Mouse (Mus musculus) embryonic facial prominence, embryonic 13.5 days (tissue): ENCODE measurements at regions not wholly inside any gene's neighbourhood (a gene's known extent, or its start where the extent isn't known, plus 50 kb on each side); places are given as distances from the start of the nearest gene placed in this dataset.

Source experiments
- ATAC-seq: fragments of 200-750 bp; cut with Nextera tagmentation; 2 replicates; pipeline ENCODE4 v1.8.0; 2017; ENCODE audit warnings: low read depth; ENCODE audit not compliant: insufficient number of reproducible peaks, insufficient read depth, low FRiP score, low TSS enrichment
- H3K27ac ChIP-seq: fragments of 300-500 bp; sonication (generic); 2 replicates; pipeline ENCODE4 v1.5.1; 2015; ENCODE audit warnings: moderate library complexity, mild to moderate bottlenecking, inconsistent platforms
- H3K27me3 ChIP-seq: fragments of 300-500 bp; sonication (generic); 2 replicates; pipeline ENCODE4 v1.6.1; 2015; ENCODE audit warnings: mild to moderate bottlenecking, inconsistent platforms
- H3K36me3 ChIP-seq: fragments of 300-500 bp; sonication (generic); 2 replicates; pipeline ENCODE4 v1.6.1; 2015; ENCODE audit warnings: mild to moderate bottlenecking, inconsistent platforms
- H3K4me1 ChIP-seq: fragments of 300-500 bp; sonication (generic); 2 replicates; pipeline ENCODE4 v1.6.1; 2015; ENCODE audit warnings: inconsistent platforms
- H3K4me2 ChIP-seq: fragments of 300-500 bp; sonication (generic); 2 replicates; pipeline ENCODE4 v1.6.1; 2015; ENCODE audit warnings: moderate library complexity, mild to moderate bottlenecking, inconsistent platforms
- H3K4me3 ChIP-seq: fragments of 300-500 bp; sonication (generic); 2 replicates; pipeline ENCODE4 v1.5.1; 2015; ENCODE audit warnings: mild to moderate bottlenecking, inconsistent platforms
- H3K9ac ChIP-seq: fragments of 300-500 bp; sonication (generic); 2 replicates; pipeline ENCODE4 v1.6.1; 2015; ENCODE audit warnings: mild to moderate bottlenecking, inconsistent platforms
- H3K9me3 ChIP-seq: fragments of 300-500 bp; sonication (generic); 2 replicates; pipeline ENCODE4 v1.6.1; 2016; ENCODE audit warnings: inconsistent platforms
- WGBS: fragments of 180-500 bp; shearing (Covaris S2); methylation state at CpG from one replicate; pipeline ENCODE4 v1.1.7; 2015; ENCODE audit warnings: mixed read lengths; 5-methylcytosine and 5-hydroxymethylcytosine counted together

GRCm38 (mm10) chr10:111558675-111559340 is 52.7 kb downstream of the Phlda1 start:
- Histone ChIP-seq H3K4me1 (peaks cover 11% of the 10 kb centered on the region), H3K4me3 (no peak overlapping the region), H3K9me3 (no peaks in the 10 kb centered on the region), H3K36me3 (no peaks in the 10 kb centered on the region), H3K27ac (no peak overlapping the region), H3K9ac (no peak overlapping the region), H3K27me3 (no peaks in the 10 kb centered on the region), H3K4me2 (no peak overlapping the region)
- WGBS = 72% methylated on average over 10 of the region's 10 CpGs
- no peak for ATAC-seq

GRCm38 (mm10) chr10:111559341-111560246 is 53.5 kb downstream of the Phlda1 start:
- H3K9me3 ChIP-seq = no peaks in the 10 kb centered on the region
- ATAC-seq = no peak
- no peaks in the 10 kb centered on the region for H3K36me3 ChIP-seq
- peaks cover 9% of the 10 kb centered on the region for H3K4me1 ChIP-seq
- no peak overlapping the region for H3K4me3 ChIP-seq
- H3K27ac ChIP-seq = no peak overlapping the region
- H3K9ac ChIP-seq = no peak overlapping the region
- WGBS = 55% methylated on average over 17 of the region's 17 CpGs
- H3K27me3 ChIP-seq = no peaks in the 10 kb centered on the region
- no peak overlapping the region for H3K4me2 ChIP-seq

GRCm38 (mm10) chr10:111562628-111563027 is 56.5 kb downstream of the Phlda1 start:
- WGBS = 69% methylated on average over 8 of the region's 8 CpGs
- no peak overlapping the region for H3K4me3 ChIP-seq
- no peaks in the 10 kb centered on the region for H3K36me3 ChIP-seq
- H3K9me3 ChIP-seq = no peaks in the 10 kb centered on the region
- no peaks in the 10 kb centered on the region for H3K27me3 ChIP-seq
- H3K4me2 ChIP-seq = no peak overlapping the region
- no peak overlapping the region for H3K27ac ChIP-seq
- H3K9ac ChIP-seq = no peak overlapping the region
- no peak for ATAC-seq
- H3K4me1 ChIP-seq = peaks cover 20% of the 10 kb centered on the region

- Histone ChIP-seq H3K36me3 (no peaks in the 10 kb centered on the region), H3K9ac (no peak overlapping the region), H3K27me3 (no peaks in the 10 kb centered on the region), H3K4me1 (peaks cover 15% of the 10 kb centered on the region), H3K4me2 (no peak overlapping the region), H3K27ac (peak overlapping the region; percentile 18), H3K9me3 (no peaks in the 10 kb centered on the region), H3K4me3 (no peak overlapping the region)
- ATAC-seq = peak; percentile 54; the same call in 1 of the 2 replicates
- WGBS = 36% methylated on average over 12 of the region's 12 CpGs
Observed at GRCm38 (mm10) chr10:111566873-111567381, 60.8 kb downstream of the Phlda1 start.

GRCm38 (mm10) chr10:111570501-111571258 is 64.6 kb downstream of the Phlda1 start:
- no peak overlapping the region for H3K9ac ChIP-seq
- 48% methylated on average over 7 of the region's 7 CpGs for WGBS
- H3K9me3 ChIP-seq = 0 out of 2 replicates have a peak, but pooled peaks cover 4% of the 10 kb centered on the region
- no peak overlapping the region for H3K4me3 ChIP-seq
- no peak for ATAC-seq
- H3K4me1 ChIP-seq = peaks cover 17% of the 10 kb centered on the region
- no peaks in the 10 kb centered on the region for H3K27me3 ChIP-seq
- H3K27ac ChIP-seq = no peak overlapping the region
- no peak overlapping the region for H3K4me2 ChIP-seq
- no peaks in the 10 kb centered on the region for H3K36me3 ChIP-seq

- H3K4me1 ChIP-seq = peaks cover 13% of the 10 kb centered on the region
- no peak overlapping the region for H3K9ac ChIP-seq
- H3K36me3 ChIP-seq = no peaks in the 10 kb centered on the region
- no peak overlapping the region for H3K4me2 ChIP-seq
- no peak overlapping the region for H3K27ac ChIP-seq
- no peak overlapping the region for H3K4me3 ChIP-seq
- 66% methylated on average over 4 of the region's 4 CpGs for WGBS
- 0 out of 2 replicates have a peak, but pooled peaks cover 4% of the 10 kb centered on the region for H3K9me3 ChIP-seq
- no peaks in the 10 kb centered on the region for H3K27me3 ChIP-seq
- ATAC-seq = no peak
Observed at GRCm38 (mm10) chr10:111574231-111574630, 68.1 kb downstream of the Phlda1 start.

- Histone ChIP-seq H3K27ac (no peak overlapping the region), H3K4me1 (peaks cover 13% of the 10 kb centered on the region), H3K9ac (no peak overlapping the region), H3K4me3 (no peak overlapping the region), H3K27me3 (no peaks in the 10 kb centered on the region), H3K9me3 (0 out of 2 replicates have a peak, but pooled peaks cover 4% of the 10 kb centered on the region), H3K36me3 (no peaks in the 10 kb centered on the region), H3K4me2 (no peak overlapping the region)
- no peak for ATAC-seq
- WGBS = 82% methylated on average over 8 of the region's 8 CpGs
Observed at GRCm38 (mm10) chr10:111574812-111575211, 68.7 kb downstream of the Phlda1 start.

GRCm38 (mm10) chr10:111575256-111575655 is 69.2 kb downstream of the Phlda1 start:
- no peak overlapping the region for H3K9ac ChIP-seq
- no peak for ATAC-seq
- 0 out of 2 replicates have a peak, but pooled peaks cover 4% of the 10 kb centered on the region for H3K9me3 ChIP-seq
- no peaks in the 10 kb centered on the region for H3K27me3 ChIP-seq
- H3K4me2 ChIP-seq = no peak overlapping the region
- no peaks in the 10 kb centered on the region for H3K36me3 ChIP-seq
- no peak overlapping the region for H3K27ac ChIP-seq
- H3K4me3 ChIP-seq = no peak overlapping the region
- 65% methylated on average over 5 of the region's 5 CpGs for WGBS
- peaks cover 13% of the 10 kb centered on the region for H3K4me1 ChIP-seq

- Histone ChIP-seq H3K27ac (0 out of 2 replicates have a peak overlapping the region, but pooled peaks have one; percentile 16), H3K9me3 (0 out of 2 replicates have a peak, but pooled peaks cover 4% of the 10 kb centered on the region), H3K4me1 (peaks cover 13% of the 10 kb centered on the region), H3K4me3 (no peak overlapping the region), H3K27me3 (no peaks in the 10 kb centered on the region), H3K4me2 (no peak overlapping the region), H3K9ac (no peak overlapping the region), H3K36me3 (no peaks in the 10 kb centered on the region)
- no peak for ATAC-seq
- WGBS = 51% methylated on average over 5 of the region's 5 CpGs
Observed at GRCm38 (mm10) chr10:111575926-111576325, 69.8 kb downstream of the Phlda1 start.

- Histone ChIP-seq H3K4me2 (no peak overlapping the region), H3K9me3 (0 out of 2 replicates have a peak, but pooled peaks cover 4% of the 10 kb centered on the region), H3K9ac (no peak overlapping the region), H3K4me1 (peaks cover 13% of the 10 kb centered on the region), H3K27me3 (no peaks in the 10 kb centered on the region), H3K4me3 (no peak overlapping the region), H3K27ac (no peak overlapping the region), H3K36me3 (no peaks in the 10 kb centered on the region)
- ATAC-seq = no peak
- WGBS = 79% methylated on average over 10 of the region's 10 CpGs
Observed at GRCm38 (mm10) chr10:111576395-111577069, 70.4 kb downstream of the Phlda1 start.

GRCm38 (mm10) chr10:111578536-111578935 is 72.5 kb downstream of the Phlda1 start:
- Histone ChIP-seq H3K4me3 (no peak overlapping the region), H3K36me3 (no peaks in the 10 kb centered on the region), H3K27me3 (no peaks in the 10 kb centered on the region), H3K27ac (no peak overlapping the region), H3K9ac (no peak overlapping the region), H3K4me2 (no peak overlapping the region), H3K9me3 (no peaks in the 10 kb centered on the region), H3K4me1 (peaks cover 13% of the 10 kb centered on the region)
- WGBS = 62% methylated on average over 5 of the region's 5 CpGs
- no peak for ATAC-seq
